Comparison of ENCODE assay signal across 16 mouse cellular contexts in the genomic region with DNA sequence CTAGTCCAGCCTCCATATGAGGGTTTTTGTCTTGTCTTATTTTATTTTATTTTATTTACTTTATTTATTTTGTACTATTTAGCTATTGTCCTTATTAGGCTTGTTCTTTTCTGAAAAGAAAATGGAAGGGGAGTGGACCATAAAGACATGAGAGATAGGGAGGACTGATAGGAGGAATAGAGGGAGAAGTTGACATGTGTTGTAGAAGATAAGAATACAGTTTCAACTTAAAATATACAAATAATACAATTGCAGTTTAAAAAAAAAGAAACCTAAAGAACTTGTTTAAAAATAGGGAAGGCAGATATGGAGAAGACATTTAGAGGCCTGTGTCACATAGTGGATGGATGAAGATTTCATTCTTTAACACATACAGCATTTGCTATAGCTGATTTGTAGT.
"Had no signal": no experiment of that assay in that cellular context is flagged by ENCODE, and none has a peak within 500 bp of the region (broad histone marks: within the 10 kb centered on the region; RNA-seq: fewer than 3 reads in every experiment).

No protein-coding gene starts in this region.

- H3K4me2 ChIP-seq: limb, embryonic 13.5 days; midbrain, embryonic 12.5 days; midbrain, embryonic 15.5 days; neural tube, embryonic 12.5 days; neural tube, embryonic 15.5 days had no signal

- DNase-seq: kidney, adult 2 months; kidney, postnatal 25 days; layer of hippocampus, adult 9-11 months; lung, adult 2 months; retina, postnatal 1 day; thymus, adult 18-20 months; thymus, postnatal 36 days had no signal

- H3K27me3 ChIP-seq: limb, embryonic 13.5 days; midbrain, embryonic 12.5 days; midbrain, embryonic 15.5 days; neural tube, embryonic 12.5 days; neural tube, embryonic 15.5 days had no signal

- H3K4me3 ChIP-seq: layer of hippocampus, adult 2 months; limb, embryonic 10.5 days; limb, embryonic 13.5 days; midbrain, embryonic 12.5 days; midbrain, embryonic 15.5 days; neural tube, embryonic 12.5 days; neural tube, embryonic 15.5 days had no signal

- H3K4me1 ChIP-seq: limb, embryonic 10.5 days; limb, embryonic 13.5 days; midbrain, embryonic 12.5 days; midbrain, embryonic 15.5 days; neural tube, embryonic 12.5 days; neural tube, embryonic 15.5 days had no signal

- H3K9me3 ChIP-seq: limb, embryonic 10.5 days; limb, embryonic 13.5 days; midbrain, embryonic 12.5 days; midbrain, embryonic 15.5 days; neural tube, embryonic 12.5 days; neural tube, embryonic 15.5 days had no signal

- H3K9ac ChIP-seq: limb, embryonic 13.5 days; midbrain, embryonic 12.5 days; midbrain, embryonic 15.5 days; neural tube, embryonic 12.5 days; neural tube, embryonic 15.5 days had no signal

- ATAC-seq: intestine, postnatal 0 days; midbrain, embryonic 15.5 days had no signal

- H3K27ac ChIP-seq: kidney, postnatal 0 days; layer of hippocampus, adult 2 months; limb, embryonic 10.5 days; limb, embryonic 13.5 days; midbrain, embryonic 12.5 days; midbrain, embryonic 15.5 days; neural tube, embryonic 12.5 days; neural tube, embryonic 15.5 days had no signal

- H3K36me3 ChIP-seq: limb, embryonic 10.5 days; limb, embryonic 13.5 days; midbrain, embryonic 12.5 days; midbrain, embryonic 15.5 days; neural tube, embryonic 12.5 days; neural tube, embryonic 15.5 days had no signal
